Mouse (Mus musculus) liver, embryonic 11.5 days (tissue): Measurements from ENCODE around the gene Inppl1. TPM values are rescaled to one million over a fixed set of nuclear protein-coding genes. Genes with fewer than 3 reads are reported as not detected.

Experiments used
- ATAC-seq: fragments of 200-750 bp; cut with Nextera tagmentation; replicated peaks from 2 replicates; pipeline ENCODE4 v1.8.0; 2017; ENCODE audit warnings: moderate number of reproducible peaks, mild to moderate bottlenecking, moderate TSS enrichment, moderate library complexity; ENCODE audit not compliant: low FRiP score
- DNase-seq: peaks from one replicate; pipeline ENCODE4 v3.0.0-alpha.2; 2017; ENCODE audit warnings: low spot score
- H3K27ac ChIP-seq: fragments of 300-500 bp; sonication (generic); 2 replicates; pipeline ENCODE4 v1.5.1; 2014; ENCODE audit warnings: mild to moderate bottlenecking, low read depth, low read length, control low read depth
- H3K27me3 ChIP-seq: fragments of 300-500 bp; sonication (generic); replicated peaks from 2 replicates; pipeline ENCODE4 v1.6.1; 2014; ENCODE audit warnings: low read length, mixed read lengths; ENCODE audit not compliant: control insufficient read depth, insufficient read depth
- H3K36me3 ChIP-seq: fragments of 300-500 bp; sonication (generic); 2 replicates; pipeline ENCODE4 v1.6.1; 2014; ENCODE audit warnings: mild to moderate bottlenecking, low read length, moderate library complexity, mixed read lengths; ENCODE audit not compliant: control insufficient read depth, insufficient read depth
- H3K4me1 ChIP-seq: fragments of 300-500 bp; sonication (generic); replicated peaks from 2 replicates; pipeline ENCODE4 v1.6.1; 2014; ENCODE audit warnings: low read length, mixed read lengths; ENCODE audit not compliant: control insufficient read depth, insufficient read depth
- H3K4me2 ChIP-seq: fragments of 300-500 bp; sonication (generic); 2 replicates; pipeline ENCODE4 v1.6.1; 2014; ENCODE audit warnings: mild to moderate bottlenecking, control low read depth, moderate library complexity
- H3K4me3 ChIP-seq: fragments of 300-500 bp; sonication (generic); 2 replicates; pipeline ENCODE4 v1.5.1; 2014; ENCODE audit warnings: low read depth, low read length, control low read depth
- H3K9ac ChIP-seq: fragments of 300-500 bp; sonication (generic); 2 replicates; pipeline ENCODE4 v1.6.1; 2014; ENCODE audit warnings: low read depth, low read length, control low read depth
- H3K9me3 ChIP-seq: fragments of 300-500 bp; sonication (generic); 2 replicates; pipeline ENCODE4 v1.6.1; 2016; ENCODE audit warnings: low read length, inconsistent platforms, mixed read lengths; ENCODE audit not compliant: control insufficient read depth
- WGBS: fragments of 180-500 bp; shearing (Covaris S2); extraction: QIAGEN DNeasy Blood & Tissue Kit; methylation state at CpG from one replicate; pipeline ENCODE4 v1.1.7; 2014; 5-methylcytosine and 5-hydroxymethylcytosine counted together
- polyA plus RNA-seq: library from polyadenylated mRNA; unstranded; fragments of >200 nt; fragmentation: Nextera tagmentation; extraction: Ambion mirVana; gene quantifications from 2 replicates; pipeline ENCODE4 v1.2.1, GENCODE M21; 2014

The Inppl1 gene
- polyA plus RNA-seq, result 22.3 and 23.4 TPM in 2 replicates

DNA sequence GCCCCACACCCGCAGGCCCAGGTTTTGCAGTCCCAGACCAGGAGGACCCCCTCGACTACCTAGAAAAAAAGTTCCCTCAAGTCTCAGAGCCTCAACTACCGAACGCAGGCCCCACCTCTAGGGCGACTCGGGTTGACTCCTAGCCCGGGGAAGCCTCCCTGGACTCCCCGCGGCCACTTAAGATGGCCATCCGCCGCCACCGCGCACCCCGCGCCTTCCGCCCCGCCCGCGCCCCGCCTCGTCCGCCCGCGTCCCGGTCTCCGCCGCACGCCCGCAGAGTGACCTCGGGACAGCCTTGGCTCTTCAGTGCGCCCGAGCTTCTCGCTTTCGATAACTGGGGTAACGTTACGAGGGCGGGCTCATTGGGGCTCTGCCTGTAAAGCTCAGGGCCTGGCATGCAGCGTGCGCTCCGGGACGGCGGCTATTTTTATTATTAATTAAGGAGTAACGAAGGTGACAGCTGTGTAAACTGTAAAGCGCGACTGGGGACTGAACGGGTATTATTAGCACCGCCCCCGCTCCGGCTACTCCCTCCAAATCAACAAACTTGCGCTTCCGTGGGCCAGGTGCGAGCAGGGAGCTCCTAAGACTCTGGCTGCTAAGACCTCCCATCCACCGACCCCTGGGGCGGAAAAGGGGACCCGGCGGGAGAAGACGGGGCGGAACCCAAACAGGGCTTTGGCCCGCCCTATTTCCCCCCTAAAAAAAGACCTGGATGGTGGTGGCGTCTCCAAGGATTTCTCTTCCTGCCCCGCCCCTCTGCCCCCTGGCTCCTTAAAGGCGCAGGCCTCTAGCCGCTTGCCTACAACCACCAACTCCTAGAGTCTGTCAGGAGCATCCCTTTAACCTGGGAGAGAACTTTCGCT lies at the start of gene Inppl1:
Gene Inppl1, minus strand, starts transcription at position 624 of the 866 bp plus-strand sequence.
- Histone ChIP-seq H3K27me3 (peaks cover 22% of the 10 kb centered on the region), H3K4me3 (peak within 1 kb of the TSS; percentile 74), H3K4me2 (peak within 1 kb of the TSS; percentile 91), H3K36me3 (peaks cover 3% of the 10 kb centered on the region; the same call in 1 of the 2 replicates), H3K9ac (peak within 1 kb of the TSS; percentile 82), H3K27ac (peak within 1 kb of the TSS; percentile 78), H3K4me1 (peaks cover 6% of the 10 kb centered on the region; the same call in 1 of the 2 replicates), H3K9me3 (no peaks in the 10 kb centered on the region)
- under 1% methylated on average over 64 of the region's 64 CpGs for WGBS
- DNase-seq (peak; percentile 79), ATAC-seq (peak; percentile 54)

DNA sequence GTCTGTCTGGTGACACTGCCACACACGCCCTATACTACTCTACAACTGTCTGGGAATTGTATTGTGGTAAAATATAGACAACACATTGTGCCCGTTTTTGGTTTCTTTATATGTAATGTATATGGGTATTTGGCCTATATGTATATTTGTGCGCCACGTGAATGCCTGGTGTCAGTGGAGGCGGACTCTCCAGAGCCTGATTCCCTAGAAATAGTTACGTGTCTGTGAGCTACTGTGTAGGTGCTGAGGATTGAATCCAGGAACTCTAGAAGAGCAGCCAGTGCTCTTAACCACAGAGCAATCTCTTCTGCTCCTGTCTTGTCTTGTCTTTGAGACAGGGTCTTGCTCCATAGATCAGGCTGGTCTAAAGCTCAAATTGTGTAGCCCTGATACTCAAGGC lies 48.2 kb upstream of the Inppl1 start:
- WGBS, result 78% methylated on average over 6 of the region's 6 CpGs
- ATAC-seq (no peak), DNase-seq (no peak)
- Histone ChIP-seq H3K27me3 (no peaks in the 10 kb centered on the region), H3K9ac (no peak overlapping the region), H3K4me3 (no peak overlapping the region), H3K4me1 (no peaks in the 10 kb centered on the region), H3K27ac (no peak overlapping the region), H3K4me2 (no peak overlapping the region), H3K9me3 (no peaks in the 10 kb centered on the region), H3K36me3 (no peaks in the 10 kb centered on the region)

- Histone ChIP-seq H3K27me3 (no peaks in the 10 kb centered on the region), H3K4me3 (no peak overlapping the region), H3K4me2 (no peak overlapping the region), H3K9ac (no peak overlapping the region), H3K9me3 (no peaks in the 10 kb centered on the region), H3K4me1 (no peaks in the 10 kb centered on the region), H3K36me3 (no peaks in the 10 kb centered on the region), H3K27ac (no peak overlapping the region)
- ATAC-seq, result no peak
- 97% methylated on average over 4 of the region's 4 CpGs for WGBS
- no peak for DNase-seq
Measured at GRCm38 (mm10) chr7:101884160-101884559, 46.1 kb upstream of the Inppl1 start.

DNA sequence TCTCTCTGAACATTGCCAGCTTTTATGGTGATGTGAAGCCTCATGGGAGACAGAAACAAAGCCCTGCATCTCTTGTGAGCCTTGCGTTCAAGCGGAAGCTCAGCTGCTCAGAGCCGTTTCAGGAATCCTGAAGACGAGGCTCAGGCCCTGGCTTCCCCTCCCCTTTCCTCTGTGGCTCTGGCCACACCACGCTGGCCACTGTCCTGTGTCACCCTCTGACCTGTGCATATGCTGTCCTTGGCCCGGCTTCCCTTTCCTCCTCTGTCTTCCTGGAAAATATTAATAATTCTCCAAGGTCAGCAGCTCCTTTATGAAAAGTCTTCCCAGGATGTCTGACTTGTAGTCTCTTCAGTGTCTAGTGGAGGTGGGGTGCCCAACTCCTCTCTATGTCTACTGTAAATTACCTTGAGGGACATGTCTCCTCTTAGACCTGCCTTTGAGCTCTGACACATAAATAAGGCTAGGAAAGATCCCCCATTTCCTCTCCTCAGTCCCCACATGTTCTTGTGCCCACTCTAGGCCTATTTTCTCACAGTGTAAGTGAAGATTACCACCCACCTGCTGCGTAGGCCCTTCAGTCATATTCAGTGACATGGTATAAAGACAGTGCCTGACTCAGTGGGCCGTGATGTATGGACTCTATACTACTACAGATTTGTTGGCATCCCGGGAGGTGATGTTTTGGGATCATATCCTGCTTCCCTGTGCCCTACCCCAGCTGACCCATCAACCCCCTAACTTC lies 44.6 kb upstream of the Inppl1 start:
- Histone ChIP-seq H3K9ac (no peak overlapping the region), H3K27ac (no peak overlapping the region), H3K4me1 (no peaks in the 10 kb centered on the region), H3K36me3 (no peaks in the 10 kb centered on the region), H3K9me3 (no peaks in the 10 kb centered on the region), H3K4me3 (no peak overlapping the region), H3K4me2 (no peak overlapping the region), H3K27me3 (no peaks in the 10 kb centered on the region)
- 64% methylated on average over 9 of the region's 9 CpGs for WGBS
- DNase-seq, result no peak
- ATAC-seq, result no peak

DNA sequence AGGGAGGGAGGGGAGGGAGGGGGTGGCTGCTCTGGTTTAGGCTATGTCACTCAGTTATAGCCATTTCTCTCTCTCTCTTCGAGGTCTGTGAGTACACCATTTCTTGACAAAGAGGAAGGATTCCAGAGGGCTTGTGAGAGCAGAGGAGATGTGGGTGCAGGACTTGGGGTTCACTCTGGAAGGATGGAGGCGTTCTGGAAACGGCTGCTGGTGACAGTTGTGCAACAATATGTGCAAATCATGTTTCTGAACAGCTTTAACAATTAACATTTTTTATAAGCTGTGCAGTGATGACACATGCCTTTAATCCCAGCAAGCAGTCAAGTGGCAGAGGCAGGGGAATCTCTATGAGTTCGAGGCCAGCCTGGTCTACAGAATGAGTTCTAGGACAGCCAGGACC lies 42.8 kb upstream of the Inppl1 start:
- H3K9ac ChIP-seq, result no peak overlapping the region
- no peak overlapping the region for H3K4me2 ChIP-seq
- H3K36me3 ChIP-seq, result no peaks in the 10 kb centered on the region
- no peak for DNase-seq
- no peak overlapping the region for H3K4me3 ChIP-seq
- H3K9me3 ChIP-seq, result no peaks in the 10 kb centered on the region
- ATAC-seq, result no peak
- 69% methylated on average over 4 of the region's 4 CpGs for WGBS
- H3K4me1 ChIP-seq, result no peaks in the 10 kb centered on the region
- no peaks in the 10 kb centered on the region for H3K27me3 ChIP-seq
- H3K27ac ChIP-seq, result no peak overlapping the region

DNA sequence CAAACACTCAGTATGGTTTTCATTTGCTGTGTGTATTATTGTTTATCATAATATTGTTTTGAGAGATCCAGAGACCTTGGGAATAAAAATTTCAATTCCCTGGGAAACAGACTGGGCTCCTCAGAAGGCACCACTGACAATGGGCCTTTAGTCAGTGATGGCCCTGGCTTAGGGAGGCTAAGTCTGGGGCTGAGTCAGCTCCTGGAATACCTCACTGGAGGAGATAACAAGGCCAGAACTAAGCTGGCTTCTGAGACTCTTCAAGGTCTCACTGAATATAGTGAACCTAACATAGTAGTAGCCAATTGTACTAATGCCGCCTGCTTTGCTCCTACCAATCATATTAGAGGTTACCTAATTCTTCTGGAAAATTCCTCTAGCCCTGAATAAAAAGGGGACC lies 37.9 kb upstream of the Inppl1 start:
- Histone ChIP-seq H3K27me3 (no peaks in the 10 kb centered on the region), H3K27ac (no peak overlapping the region), H3K9ac (no peak overlapping the region), H3K4me1 (no peaks in the 10 kb centered on the region), H3K4me3 (no peak overlapping the region), H3K36me3 (no peaks in the 10 kb centered on the region), H3K9me3 (no peaks in the 10 kb centered on the region), H3K4me2 (no peak overlapping the region)
- ATAC-seq, result no peak
- no peak for DNase-seq
- 97% methylated on average over 1 of the region's 1 CpGs for WGBS

- Histone ChIP-seq H3K27ac (no peak overlapping the region), H3K27me3 (no peaks in the 10 kb centered on the region), H3K9me3 (no peaks in the 10 kb centered on the region), H3K9ac (no peak overlapping the region), H3K4me3 (no peak overlapping the region), H3K36me3 (no peaks in the 10 kb centered on the region), H3K4me2 (no peak overlapping the region), H3K4me1 (no peaks in the 10 kb centered on the region)
- WGBS, result 59% methylated on average over 3 of the region's 3 CpGs
- DNase-seq, result no peak
- no peak for ATAC-seq
Measured at GRCm38 (mm10) chr7:101871296-101871695, 33.3 kb upstream of the Inppl1 start.

DNA sequence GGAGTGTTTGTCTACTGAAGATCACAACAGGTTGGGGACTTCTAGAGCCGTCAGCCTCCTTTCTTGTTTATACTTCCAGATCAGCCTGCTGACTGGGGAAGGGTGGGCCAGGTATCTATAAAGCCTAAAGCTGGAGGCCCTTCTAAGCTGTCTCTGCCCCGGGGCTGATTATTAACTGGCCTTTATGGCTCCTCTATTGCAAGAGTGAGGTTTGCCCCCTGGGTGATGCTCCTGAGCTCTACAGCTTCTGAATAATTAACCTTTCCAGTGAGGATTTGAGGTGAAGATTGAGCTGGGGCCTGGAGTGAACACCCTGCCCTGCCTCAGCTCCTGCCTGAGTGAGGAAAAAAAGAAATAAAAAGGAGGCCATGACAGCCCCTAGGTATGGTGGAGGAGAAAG lies 32.6 kb upstream of the Inppl1 start, which contains the start of gene Folr1:
Gene Folr1, minus strand, starts transcription at position 160 of the 400 bp plus-strand sequence.
- WGBS, result 62% methylated on average over 2 of the region's 2 CpGs
- H3K27me3 ChIP-seq, result no peaks in the 10 kb centered on the region
- H3K36me3 ChIP-seq, result no peaks in the 10 kb centered on the region
- H3K4me3 ChIP-seq, result no peak within 1 kb of the TSS
- no peaks in the 10 kb centered on the region for H3K4me1 ChIP-seq
- DNase-seq, result no peak
- no peak for ATAC-seq
- no peak within 1 kb of the TSS for H3K9ac ChIP-seq
- no peak within 1 kb of the TSS for H3K4me2 ChIP-seq
- no peak within 1 kb of the TSS for H3K27ac ChIP-seq
- H3K9me3 ChIP-seq, result no peaks in the 10 kb centered on the region
